Mouse (Mus musculus) c-Kit-negative CD71-positive TER-119-positive erythroid progenitor cells, embryonic 14.5 days (primary cell): Measurements from ENCODE around the gene Garem2.

Source experiments
- DNase-seq: peaks from one replicate; pipeline ENCODE4 v3.0.0-alpha.2; 2013; ENCODE audit warnings: low read depth, low spot score

Garem2 gene

DNA sequence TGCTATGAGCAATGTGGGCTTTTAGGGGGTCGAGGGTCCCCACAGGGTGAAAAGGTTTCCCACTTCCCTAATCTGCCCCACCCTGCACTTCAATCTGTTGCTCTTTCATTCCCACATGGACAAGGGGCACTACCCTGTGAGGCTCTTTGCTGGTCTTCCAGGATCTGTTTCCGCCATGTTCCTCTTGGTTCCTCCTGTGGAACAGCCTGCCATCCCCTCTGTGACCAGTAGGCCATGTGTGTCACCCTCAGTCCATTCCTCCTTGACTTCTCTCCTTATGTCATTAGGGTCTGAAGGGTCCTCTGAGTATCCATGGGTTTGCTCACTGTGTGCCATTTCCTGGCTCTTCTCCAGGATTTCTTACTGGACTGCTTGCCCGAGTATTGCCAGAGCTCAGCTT is 6.8 kb downstream of the Garem2 start:
- no peak for DNase-seq

DNA sequence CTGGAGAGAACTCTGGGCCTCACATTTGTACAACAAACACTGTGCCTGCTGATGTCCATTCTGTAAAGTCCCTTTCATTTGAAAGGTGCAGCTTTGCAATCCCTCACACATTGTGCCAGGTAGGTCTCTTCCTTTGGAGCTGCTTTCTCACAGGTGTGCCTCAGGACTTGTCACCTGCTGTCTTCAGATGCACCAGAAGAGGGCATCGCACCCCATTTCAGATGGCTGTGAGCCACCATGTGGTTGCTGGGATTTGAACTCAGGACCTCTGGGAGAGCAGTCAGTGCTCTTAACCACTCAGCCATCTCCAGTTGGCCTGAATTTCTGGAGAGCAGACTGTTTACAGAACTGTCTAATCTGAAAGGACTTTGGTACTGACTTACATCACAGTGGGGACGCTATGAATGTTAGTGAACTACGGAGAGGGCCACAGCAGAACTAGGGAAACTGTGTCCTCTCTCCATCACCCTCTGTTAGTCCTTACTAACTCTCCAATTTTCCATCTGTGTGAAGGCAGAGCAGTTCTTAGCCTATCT is 7.6 kb downstream of the Garem2 start:
- no peak for DNase-seq

DNA sequence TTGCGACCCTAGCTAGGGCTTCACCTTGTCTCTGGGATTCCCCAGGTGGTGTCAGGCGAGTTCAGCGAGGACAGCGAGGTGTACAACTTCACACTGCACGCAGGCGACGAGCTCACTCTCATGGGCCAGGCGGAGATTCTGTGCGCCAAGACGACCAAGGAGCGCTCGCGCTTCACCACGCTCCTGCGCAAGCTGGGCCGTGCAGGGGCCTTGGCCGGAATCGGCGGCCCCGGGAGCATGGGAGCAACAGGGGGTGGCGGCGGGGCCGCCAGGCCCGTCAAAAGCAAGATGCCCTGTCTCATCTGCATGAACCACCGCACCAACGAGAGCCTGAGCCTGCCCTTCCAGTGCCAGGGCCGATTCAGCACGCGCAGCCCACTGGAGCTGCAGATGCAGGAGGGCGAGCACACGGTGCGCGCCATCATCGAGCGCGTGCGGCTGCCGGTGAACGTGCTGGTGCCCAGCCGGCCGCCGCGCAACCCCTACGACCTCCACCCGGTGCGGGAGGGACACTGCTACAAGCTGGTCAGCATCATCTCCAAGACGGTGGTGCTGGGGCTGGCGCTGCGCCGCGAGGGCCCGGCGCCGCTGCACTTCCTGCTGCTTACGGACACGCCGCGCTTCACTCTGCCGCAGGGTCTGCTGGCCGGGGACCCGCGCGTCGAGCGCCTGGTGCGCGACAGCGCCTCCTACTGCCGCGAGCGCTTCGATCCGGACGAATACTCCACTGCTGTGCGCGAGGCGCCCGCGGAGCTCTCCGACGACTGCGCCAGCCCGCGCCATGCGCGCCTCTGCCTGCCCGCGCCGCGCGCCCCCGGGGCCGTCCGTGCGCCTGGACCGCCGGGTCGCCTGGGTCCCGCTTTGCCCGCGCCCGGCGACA is 9.2 kb downstream of the Garem2 start:
- no peak for DNase-seq

DNA sequence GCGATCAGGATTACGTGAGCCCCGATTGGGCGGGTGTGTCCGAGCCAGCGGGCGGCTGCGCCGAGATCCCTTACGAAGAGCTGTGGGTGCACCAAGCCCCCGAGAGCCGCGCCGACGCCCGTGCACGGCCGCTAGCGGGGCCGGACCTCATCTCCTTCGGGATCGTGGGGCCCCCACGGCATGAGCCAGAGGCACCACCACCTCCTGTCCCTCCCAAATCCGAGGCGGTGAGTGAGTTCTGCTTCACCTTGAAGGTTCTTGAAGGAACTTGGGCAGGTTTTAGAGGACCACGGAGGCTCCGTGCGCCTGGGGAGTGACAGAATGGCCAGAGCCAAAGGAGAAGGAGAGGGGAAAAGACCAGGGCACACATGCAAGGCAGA is 9.8 kb downstream of the Garem2 start:
- DNase-seq = no peak

DNA sequence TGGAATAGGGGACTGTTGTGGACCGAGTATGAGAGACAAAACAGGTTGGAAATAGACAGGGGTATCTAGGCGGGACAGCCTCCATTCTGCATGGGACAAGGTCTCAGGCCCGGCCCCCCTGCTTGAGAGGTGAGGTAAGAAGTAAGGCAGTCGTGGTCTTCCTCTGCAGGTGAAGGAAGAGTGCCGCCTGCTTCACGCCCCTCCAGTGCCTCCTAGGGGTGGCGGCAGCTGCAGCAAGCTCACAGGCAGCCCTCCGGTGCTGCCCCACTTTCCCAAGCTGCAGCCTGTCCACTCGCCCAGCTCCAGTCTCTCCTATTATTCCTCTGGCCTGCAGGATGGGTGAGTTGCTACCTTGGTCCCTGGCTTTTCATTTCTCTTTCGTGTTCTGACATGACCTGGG is 10.8 kb downstream of the Garem2 start:
- DNase-seq = no peak

DNA sequence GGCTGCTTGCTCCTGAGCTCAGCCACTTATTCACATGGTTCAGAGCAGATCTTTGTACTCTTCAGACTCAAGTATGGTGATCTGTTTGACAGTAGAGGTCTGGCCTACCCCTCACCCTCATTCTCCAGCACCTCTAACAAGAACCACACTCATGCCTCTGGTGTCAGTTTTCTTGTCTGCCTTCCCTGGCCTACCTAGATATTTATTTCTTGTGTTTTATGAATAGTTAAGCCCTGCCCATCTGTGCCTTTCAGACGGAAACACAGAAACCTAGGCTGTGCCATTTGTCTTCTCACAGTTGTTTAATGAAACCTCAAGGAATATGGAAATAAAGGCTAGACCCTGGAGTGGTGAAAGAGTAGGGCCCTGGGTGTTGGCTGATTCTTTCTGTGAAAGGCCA is 13.1 kb downstream of the Garem2 start:
- no peak for DNase-seq

DNA sequence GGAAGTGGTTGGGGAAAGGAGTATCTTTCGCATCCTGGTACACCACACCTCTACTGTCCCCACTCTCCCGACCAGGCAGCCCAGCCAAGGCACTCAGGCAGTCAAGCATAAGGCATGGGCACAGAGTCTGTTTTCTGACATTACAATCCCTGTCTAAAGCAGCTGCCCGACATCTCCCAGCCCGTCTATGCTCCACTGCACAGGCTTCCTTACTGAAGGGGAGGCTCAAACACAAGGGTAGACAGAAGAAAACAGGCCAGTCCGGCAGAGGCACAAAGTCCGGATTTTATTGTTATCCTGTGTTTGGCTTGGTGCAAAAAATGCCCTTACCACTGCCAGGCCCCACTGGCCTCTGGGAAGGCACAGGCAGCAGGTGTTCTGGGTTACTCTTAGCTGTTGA is 14.2 kb downstream of the Garem2 start:
- DNase-seq = no peak

DNA sequence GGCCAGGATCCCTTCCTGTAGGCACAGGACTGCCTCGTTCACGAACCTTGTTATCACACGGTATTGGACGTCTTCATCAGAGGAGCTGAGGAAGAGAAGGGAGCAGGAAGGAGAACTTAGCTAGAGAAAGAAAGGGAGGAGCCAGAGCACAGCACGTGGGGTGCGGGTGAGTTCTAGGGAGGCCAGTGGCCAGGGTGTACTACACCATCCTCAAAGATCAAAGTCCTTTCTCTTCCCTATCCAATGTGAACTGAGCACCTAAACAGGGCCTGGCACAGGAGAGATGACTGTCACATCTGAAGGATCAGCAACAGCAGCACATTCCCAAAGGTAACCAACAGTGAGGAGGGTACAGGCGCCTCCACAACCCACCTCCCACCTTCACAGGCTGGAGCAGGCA is 15.1 kb downstream of the Garem2 start:
- DNase-seq = no peak

DNA sequence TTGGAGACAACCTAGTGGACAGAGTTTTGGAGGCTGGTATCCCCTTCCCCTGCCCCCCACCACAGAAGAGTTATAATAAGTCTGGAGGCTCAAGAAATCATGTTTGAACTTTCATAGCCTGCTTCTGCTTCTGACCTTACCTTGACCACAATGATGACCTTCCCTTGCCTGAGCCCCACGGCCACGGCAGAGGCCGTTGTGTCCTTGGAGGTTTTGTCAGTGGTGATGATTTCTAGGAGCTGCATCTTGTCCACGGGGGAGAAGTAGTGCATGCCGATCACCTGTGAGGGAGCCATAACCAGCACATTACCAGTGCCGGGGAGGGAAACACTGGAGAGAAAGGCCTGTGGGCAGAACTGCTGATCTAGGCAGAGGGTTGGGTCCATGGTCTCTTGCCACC is 17.5 kb downstream of the Garem2 start:
- DNase-seq = no peak

DNA sequence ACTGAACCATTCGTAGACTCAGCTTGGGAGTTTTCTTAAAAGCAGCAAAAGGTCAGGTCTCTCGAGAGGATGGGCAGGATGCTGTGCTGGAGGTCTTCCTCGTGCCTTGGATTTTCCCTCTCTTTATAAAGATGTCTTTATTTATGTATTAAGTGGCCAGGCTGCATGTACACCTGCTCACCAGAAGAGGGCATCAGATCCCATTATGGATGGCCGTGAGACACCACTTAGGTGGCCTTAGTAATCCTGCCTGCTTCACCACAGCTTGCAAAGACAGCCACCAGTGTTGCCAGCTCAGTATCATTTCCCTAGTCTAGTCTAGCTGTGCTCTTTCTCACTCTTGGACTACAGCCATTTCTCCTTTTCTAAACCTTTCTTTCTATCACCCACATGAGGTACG is 20.6 kb downstream of the Garem2 start:
- peak; percentile 17 for DNase-seq

DNA sequence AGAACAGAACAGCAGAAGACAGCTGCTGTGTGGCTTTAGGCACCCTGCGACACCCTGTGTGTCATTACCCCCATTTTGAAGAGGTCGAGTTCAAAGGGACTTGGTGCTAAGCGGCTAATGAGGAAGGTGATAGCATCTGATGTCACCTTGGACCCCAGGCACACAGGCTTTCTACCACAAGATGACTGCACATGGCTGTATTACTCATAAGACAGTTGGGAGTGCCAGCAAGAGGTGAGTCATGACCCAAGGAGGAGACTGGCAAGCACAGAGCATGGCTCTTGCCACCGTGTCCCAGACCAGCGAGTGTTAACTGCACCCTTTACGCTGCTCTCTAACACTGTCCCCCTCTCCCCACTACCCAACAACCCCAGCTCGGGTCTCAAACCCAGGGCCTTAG is 21.8 kb downstream of the Garem2 start:
- no peak for DNase-seq

DNA sequence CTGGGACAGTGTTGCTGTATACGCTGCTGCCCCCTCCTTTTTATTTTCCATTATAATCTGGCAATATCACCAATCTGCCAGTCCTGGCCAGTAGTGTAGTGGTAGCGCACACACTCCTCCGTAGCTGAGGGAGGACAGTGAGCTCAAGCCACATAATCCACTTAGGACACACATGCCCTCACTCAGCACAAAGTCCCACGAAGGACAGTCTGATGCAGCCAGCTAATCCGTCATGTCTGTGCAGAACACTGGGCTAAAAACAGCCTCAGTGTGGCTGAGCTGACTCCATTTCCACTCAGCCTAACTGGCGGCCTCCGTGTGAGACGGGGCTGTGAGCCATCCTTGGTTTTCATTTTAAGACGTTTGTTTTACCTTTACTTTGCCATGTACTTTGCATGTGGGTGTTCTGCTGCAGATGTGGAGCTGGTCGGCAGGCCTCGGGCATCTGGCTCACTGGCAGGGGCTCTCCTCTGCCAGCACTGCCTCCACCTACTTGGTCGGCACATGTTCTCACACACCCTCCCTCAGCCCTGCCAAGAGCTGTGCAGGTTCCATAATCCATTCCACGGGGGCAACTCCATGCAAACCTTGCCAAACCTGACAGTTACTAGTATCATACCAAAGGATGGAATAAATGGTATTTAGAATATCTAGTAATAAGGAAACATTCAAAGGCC is 23.1 kb downstream of the Garem2 start:
- DNase-seq = no peak

DNA sequence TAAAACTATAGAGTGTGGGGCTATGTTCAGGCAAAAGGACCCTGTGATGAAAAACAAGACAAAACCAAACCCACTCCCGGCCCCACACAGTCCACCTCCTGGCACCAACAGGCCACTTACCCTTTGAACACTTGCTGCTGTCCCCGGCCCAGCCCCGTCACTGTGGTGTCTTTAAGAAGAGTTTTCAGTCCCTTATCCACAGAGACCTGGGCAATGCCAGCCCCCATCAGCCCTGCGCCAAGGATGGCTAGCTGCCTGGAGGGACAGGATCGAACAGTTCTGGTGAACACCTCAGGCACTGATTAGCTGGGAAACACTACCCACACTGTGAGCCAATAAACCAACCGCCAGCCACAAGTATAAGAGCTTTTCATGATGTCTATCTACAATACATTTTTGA is 23.7 kb downstream of the Garem2 start:
- no peak for DNase-seq

DNA sequence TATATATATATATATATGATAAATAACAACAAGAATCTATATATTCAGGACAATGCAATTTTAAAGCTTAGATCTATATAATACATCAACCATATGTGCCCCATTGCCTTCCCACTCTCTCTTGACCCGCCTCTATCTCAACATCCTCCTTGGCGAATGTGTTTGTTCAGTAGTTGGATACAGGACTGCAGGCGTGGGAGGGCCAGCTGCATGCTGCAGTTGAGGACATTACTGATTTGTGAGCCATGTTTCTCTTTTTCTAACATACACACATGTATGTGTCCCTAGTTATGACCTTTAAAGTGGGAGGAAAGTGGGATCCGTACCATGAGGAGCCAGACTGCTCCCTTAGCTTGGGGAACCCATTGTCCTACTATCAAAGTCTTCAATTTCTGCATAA is 26.3 kb downstream of the Garem2 start:
- no peak for DNase-seq

DNA sequence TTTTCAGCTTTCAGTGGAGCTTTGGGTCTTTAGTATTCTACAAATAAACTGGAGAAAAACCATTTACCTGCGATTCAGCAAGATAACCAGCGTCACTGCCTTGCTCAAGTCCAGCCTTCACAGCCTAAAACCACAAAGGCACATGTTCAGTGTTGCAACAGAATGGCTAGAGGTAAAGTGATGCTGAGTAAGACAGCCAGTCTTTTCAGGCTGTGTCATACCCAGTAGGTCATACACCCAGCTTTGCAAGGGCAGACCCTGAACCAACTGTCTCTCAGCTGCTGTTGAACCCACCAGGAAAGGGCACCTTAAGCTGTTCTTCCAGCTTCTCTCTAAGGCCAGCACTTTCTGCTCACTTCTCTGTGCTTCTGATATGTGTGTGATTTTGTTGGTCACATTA is 27.2 kb downstream of the Garem2 start:
- DNase-seq = no peak

DNA sequence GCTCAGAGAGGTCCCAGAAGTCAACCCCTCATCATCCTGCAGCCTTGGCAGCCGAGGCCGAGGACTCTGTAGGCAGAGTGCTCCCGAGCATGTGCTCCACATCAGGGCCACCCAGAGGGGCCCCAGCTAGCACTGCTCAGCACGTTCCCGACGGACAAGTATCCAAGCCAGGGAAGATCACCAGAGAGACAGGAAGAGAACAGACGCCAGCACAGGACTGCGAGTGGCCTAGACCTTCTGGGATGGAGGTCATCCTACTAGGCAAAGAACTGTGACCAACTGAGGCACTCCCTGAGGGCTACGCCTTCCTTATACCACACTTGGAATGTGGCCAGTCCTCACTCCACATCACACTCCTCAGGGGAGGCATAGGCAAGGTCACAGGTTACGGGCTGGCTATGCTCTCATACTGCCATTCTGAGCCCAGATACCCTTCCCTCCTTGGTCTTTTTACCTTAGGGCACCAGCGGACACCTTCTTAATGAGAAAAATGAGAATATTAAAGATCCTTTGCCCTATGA is 30.8 kb downstream of the Garem2 start:
- no peak for DNase-seq

DNA sequence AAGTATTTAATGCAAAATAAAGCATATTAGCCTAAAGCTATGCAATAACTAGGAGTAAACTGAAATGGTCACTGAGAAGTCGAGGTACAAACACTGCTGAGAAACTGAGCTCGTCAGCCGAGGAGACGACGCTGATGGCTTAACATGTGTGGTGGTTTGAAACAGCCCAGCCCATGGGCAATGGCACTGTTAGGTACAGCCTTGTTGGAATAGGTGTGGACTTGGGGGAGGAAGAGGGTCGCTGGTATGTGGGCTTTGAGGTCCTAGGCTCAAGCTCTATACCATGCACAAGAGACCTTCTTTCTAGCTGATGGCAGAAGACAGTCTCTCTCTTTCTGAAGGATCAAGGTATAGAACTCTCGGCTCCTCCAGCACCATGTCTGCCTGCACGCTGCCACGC is 32.3 kb downstream of the Garem2 start:
- DNase-seq = no peak

DNA sequence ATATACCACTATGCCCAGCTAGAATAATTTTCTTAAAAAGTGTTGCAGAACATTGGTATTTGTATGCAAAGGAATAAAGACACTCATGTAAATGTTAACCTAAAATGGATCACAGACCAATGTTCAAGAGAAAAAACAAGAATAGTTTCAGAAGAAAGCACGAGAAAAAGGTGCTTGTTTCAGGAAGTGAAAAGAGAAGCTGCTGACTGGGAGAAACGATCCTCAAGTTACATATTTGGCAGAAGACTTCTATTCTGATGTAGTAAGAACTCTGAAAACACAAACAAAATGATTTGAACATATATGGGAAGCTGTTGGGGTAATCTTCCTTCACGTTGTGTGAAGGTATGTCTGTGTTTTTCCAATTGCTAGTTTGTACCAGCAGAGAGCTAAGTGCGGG is 33.2 kb downstream of the Garem2 start:
- DNase-seq = no peak

DNA sequence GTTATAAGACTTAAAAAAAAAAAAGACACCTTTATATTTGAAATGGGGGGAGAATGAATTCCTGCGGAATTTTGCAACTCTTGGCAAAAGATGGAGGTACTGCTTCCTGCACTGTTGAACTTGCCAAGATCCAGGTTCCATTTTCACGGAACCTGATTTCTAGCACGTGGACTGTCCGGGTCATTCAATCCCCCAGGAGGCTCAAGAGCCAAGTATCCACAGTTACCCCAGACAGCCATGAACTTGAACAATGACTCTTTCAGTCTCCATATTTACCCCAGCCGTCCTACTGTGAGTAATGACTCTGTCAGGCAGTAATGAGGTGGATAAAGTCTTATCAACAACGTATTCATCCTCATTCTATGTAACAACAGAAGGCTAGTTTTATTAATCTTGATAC is 41.6 kb downstream of the Garem2 start:
- no peak for DNase-seq

DNA sequence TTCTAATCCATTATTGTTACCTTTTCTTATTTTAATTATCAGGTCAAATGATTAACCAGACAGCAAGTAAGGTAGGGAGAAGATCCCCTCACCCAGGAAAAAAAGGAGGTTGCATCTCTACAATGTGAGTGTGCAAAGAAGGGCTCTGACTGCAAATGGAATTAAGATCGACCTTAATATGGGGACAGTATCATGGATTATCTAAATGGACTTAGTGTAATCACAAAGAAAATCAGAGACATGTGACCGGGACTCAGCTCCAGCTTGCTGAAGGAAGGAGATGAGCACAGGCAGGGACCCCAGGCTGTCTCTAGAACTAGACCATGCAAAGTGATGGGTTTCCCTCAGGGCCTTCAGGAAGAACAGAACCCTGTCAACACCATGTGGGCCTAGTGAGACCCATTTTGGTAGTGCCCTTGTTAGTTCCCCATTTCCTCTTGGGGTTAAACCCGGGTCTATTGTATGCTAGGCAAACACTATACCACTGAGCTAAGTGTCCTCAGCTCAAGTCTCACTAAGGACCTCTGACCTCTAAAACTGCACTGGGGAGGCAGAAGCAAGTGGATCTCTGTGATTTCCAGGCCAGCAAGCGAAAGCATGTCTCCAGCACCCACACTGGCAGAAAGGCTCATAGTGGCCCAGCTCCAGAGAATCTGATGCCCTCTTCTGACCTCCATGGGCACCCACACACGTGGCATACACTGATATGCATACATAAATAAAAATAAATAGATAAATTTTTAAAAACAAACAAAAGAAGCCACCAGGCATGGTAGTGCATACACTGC is 43.4 kb downstream of the Garem2 start:
- DNase-seq = no peak

DNA sequence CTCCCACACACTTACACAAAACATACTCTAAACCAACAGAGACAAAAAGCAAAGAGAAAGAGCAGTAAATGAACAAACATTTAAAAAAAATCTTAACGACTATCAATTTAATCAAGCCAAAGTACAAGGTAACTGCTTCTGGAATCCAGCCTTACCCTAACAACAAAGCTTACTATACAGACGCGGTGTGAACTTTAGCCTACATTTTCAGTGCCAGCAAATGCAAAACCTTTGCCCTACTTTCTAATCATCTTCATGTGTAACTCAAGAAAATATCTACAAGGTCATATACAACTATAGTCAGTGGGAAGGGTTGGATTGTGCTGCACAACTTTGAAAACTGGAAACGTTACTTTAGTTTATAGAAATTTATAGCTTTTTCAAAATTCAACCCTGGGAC is 47.0 kb downstream of the Garem2 start:
- DNase-seq = no peak

DNA sequence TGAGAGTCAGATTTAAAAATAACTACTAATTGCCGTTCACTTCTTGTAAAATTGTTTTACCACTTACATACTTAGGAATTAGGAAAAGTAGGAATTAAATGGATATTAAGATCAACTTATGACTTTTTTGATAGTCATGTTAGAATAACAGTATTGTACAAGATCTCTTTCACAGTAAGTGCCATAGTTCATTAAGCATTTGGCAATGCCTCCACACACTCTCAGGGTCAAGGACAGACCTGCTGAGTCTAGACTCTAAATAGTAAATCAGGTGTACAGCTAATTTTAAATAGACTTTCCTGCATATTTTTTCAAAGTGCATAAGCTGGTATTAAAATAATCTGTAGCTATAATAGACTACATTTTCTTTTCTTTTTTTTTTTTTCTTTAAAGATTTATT is 47.5 kb downstream of the Garem2 start:
- DNase-seq = no peak
